Mouse (Mus musculus) right cerebral cortex, postnatal 25 days (tissue): ENCODE measurements at regions not wholly inside any gene's neighbourhood (a gene's known extent, or its start where the extent isn't known, plus 50 kb on each side); places are given as distances from the start of the nearest gene placed in this dataset.

Experiments used
- DNase-seq: peaks from one replicate; pipeline ENCODE4 v3.0.0; 2022

DNA sequence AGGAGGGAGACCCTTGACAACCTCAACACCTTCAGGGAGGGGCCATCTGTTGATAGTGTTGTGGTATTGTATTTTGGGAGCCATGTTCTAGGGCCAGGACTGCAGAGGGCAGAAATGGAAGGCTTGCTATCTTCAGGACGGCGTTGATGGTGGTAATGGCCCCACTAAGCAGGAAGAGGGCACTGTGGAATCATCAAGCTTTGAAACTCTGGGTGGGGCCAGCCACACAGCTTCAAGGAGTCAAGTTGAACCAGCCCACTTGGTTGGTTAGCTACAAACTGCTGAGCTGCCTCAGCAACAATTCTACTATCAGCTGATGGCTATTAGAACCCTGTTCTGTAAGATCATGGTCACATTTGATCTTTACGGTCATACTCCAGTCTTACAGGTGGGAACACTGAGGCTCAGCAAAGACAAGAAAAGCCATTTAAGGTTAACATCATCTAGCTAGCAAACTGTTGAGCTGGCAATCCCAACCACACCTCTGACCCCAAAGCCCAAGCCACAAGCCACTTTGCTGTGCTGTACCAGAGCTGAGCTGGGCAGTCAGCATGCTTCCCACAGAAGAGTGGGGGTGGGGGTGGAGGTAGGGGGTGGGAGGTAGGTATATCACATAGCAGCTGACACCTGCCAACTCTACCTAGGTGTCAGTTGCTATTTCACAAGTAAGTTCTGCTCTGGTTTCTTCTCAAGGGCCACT lies 203.9 kb downstream of the Uaca start:
- DNase-seq = no peak

DNA sequence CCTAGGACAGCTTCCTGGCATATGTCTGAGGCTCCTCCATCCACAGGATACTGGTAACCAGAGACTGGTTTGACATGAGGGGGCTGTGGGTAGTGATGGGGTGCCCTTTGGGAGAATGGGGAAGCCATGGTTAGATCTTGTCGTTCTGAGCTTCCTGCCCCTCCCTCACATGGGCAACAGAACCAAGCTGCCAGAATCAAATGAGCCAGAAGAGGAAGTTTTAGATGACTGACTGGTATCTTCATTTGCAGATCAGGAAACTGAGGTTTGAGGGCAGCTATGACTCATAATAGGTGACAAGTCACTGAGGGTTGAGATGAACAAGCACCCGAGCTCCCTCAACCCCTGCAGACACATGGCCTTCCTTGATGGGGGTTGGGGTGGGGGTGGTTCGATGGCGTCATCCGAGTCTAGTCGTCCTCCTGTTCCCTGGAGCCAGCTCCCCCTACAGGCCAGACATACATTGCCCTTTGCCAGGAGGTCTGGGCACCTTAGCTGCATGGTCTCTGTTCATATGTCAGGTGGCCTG lies 204.7 kb downstream of the Uaca start:
- no peak for DNase-seq

DNA sequence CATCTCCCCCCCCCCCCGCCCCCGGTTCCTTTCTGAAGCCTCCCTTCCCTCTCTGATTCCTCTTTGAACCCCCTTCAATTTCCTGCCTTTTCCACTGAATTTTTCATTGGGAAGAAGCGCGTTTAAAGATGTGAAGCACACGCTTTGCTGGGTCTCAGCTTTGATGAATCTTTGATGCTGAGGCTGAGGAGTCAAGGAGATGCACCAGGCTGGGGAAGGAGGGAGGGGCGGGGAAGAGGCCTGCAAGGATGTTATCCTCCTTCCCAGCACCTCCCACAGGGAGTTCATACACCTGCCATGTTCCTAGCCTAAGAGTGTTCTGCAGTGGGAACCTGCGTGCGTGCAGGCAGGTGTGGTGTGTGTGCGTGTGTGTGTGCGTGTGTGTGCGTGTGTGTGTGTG lies 205.9 kb downstream of the Uaca start:
- DNase-seq = no peak

DNA sequence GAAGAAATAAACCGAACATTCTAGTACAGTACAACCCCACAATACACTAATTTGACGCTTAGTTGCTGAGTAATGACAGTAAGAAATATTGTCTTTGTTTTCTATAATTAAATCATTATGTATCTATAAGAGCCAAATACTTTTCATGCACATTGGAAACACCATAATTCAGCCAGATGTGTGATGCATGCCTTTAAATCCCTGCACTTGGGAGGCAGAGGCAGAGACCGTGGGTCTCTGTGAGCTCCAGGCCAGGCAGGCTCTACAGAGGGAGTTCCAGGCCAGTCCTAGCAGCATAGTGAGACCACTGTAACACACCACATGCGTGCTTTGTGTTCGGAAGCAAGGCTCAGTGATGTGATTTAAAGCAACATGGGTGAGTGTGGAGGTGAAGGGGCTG lies 208.2 kb downstream of the Uaca start:
- no peak for DNase-seq

DNA sequence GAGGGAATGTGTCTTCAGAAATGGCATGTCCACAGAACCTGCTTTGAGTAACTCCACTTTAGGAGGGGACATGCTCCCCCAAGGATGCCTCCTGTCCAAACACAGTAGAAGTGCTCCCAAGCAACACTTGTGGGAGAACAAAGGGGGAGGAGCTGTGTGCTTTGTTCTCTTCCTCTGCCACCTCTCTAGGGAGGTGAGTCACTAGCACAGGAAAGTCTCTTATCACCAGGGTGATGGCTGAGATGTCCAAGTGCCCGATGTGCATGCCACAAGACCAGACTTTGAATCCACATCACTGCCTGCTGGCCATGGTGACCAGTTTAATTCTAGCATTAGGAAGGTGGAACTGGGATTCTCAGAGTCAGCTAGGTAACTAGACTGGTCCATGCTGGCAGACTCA lies 214.1 kb downstream of the Uaca start:
- no peak for DNase-seq

DNA sequence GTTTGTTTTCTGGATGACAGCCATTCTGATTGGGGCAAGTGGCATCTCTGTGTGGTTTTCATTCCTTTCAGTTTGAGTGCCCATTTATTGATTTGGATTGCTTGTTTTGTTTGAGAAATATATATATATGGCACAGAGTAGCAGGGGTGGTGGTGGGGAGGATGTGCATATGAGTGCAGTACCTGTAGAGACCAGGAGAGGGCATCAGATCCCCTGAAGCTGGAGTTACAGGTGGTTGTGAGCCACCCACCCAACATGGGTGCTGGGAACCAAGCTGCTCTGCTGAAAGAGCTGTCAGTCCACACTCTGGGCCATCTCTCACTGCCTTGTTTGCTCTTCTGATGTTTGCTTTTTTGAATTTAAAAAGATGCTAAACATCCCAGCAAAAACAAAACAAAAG lies 216.7 kb downstream of the Uaca start:
- no peak for DNase-seq

DNA sequence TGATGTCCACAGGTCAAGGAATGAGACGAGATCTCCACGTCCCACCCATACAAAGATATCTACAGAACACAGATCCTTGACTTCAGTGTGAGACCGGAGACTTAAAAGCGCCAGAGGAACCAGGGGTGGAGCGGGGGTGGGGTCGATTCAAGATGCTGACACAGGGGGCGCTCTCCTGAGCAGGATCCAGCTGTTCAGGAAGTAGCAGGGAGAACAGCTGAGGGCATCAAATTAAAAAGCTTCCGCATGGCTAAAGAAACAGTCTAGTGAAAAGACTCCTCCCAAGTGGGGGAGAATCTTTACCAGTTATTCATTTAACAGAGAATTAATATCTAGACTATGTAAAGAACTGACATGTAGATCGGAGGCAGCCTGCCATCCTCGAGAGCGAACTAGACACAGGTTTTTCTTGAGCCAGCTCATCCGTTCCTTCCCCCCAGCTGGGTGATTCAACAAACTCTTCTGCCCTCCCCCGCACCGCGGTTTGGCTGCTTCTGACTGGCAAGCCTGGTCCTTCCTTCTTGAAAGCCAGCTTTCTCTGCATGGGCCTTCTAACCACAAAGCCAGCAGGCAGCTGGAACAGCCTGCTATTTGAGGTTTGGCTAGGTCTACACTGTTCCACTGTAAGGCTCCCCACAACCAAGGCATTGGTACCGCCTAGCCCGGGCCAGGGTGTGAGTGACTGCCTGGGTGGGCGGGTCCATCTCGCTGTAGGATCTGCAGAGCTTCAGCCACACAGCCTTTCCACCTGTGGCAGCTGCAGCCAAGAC lies 218.6 kb downstream of the Uaca start:
- peak; percentile 82 for DNase-seq

DNA sequence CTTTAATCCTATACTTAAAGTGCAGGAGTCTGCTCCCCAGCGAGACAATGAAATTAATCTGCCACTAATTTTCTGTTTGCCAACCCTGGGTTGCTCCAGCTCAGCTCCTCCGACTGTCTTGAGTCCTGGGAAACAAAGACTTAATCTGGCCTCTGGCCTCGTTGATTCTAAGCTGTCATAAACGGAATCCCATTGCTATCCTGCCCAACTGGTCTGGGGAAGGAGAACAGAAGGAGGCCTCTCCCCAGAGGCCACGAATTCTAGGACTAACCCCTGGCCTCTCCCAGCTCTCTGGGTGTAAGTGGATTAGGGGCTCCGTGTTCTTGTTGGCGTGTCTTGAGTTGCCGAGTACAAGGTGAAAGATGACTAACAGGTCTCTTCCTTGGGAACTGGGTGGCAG lies 219.8 kb downstream of the Uaca start:
- DNase-seq = no peak

DNA sequence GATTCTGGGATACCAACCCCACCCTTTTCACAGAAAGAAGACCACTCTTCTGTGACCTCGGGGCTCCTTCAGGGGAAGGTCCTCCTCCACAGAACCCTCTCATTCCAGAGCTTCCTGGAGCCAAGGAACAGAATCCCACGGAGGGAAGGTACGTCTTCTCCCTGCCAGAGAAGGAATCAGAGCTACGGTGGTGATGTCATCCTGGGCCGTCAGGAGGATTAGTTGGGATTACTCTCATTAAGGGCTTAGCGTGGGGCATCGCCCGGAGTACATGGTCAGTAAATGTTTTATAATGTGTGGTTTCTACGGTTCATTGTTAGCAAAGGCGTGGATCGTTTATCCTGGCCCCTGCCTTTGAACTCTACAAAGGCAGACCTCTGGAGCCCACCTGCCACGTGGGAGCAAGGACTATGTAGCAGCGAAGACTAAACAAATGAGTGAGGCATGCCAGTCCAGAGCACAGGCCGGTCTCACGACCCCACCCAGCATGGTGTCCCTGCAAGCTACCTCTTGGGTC lies 221.1 kb downstream of the Uaca start:
- no peak for DNase-seq

DNA sequence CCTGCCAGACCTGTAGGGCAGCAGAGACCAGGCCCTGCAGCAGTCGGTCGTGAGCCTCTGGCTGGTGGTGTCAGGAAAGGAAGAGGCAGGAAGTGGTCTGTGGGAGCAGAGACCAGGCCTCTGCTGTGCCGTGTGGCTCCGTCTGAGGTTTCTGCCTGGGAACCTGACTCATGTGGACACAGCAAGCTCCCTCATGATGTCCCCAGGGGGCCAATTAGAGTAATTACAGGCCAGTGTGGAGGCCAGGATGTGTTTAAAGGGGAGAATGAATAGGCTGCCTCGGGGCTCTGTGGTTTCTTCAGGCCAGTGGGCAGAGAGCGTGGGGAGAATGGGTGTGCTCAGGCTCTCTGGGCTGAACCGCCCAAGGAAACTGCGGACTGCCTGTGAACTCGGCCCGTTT lies 222.3 kb downstream of the Uaca start:
- no peak for DNase-seq

DNA sequence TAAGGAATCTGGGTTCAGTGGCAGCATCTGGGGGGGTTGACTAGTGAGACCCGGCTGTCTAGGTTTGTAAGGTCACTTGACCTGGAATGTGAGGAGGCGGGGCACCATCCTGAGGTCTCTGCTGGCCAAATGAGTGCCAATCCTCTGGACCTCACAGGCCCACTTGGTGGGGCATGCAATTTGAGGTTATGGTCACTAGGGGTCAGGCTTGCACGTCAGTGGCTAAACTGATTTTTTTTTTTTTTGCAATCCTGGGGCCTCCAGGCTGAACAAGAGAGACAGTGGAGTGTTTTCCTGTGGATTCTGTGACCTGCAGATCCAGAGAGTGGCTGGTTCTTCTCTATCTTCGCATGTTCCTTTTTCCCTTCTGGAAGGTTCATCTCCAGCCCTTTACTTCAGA lies 225.6 kb downstream of the Uaca start:
- no peak for DNase-seq

DNA sequence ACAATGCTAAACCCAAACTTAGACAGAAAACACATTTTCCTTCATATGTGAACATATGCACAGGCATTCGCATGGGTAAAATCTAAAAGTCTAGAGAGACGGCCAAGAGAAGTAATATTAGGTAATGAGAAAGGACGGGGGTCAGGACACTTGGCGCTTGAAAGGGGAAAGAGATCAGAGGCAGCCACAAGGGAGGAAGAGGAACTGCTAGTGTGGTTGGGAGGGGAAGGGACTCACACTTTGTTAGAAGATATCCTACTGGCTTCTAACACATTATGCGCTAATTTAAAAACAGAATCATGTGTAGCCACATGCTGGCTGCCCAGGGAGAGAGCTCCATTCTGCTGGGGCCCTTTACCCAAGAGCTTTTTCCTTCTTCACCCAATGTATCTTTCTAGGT lies 227.5 kb downstream of the Uaca start:
- DNase-seq = no peak

DNA sequence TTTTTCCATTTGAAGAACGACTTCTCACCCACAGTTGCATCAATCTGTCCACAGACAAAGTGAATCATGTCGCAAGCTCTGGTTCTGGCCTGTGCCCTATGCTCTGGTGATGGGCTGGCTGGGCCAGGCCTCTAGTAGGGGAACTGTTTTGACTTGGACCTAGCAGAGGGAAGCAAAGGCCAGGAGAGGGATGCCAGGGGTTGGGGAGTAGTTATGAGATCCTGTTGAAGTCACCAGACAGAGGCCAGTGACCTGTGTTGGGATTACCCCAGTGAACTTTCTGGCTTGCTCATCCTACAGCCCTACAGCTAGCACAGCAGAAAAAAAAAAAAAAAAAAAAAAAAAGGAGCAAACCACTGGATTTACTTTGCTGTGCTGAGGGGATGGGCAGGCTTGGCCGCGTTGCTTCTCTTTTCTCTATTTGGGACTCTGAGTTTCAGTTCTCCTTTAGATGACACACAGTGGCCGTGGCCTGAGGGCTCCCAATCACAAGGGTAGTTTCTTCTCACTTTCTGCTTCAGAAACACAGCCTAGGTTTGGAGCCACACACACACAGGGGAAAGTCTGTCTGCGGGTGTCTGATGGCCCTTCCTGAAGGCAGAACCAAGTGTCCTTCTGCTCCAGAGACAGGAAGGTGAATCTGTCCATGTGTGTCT lies 228.2 kb downstream of the Uaca start:
- DNase-seq = no peak

DNA sequence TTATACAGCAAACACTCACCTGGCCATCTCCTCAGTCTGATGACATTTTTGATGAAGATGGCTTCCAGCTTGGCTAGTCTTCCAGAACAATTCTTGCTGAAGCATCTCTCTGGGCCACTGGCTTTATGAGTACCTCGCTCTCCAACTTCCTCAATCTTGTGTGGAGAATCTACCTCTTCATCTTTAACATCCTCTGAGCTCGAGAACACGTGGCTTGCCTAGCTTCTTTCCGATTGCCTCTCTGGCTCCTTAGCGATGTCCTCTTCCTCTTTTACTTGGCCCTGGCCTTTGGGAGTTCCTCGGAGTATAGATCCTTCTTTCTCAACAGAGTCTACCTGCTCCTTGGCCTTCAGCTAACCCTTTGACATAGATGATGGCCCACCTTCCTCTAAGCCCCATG lies 231.0 kb downstream of the Uaca start:
- DNase-seq = no peak

DNA sequence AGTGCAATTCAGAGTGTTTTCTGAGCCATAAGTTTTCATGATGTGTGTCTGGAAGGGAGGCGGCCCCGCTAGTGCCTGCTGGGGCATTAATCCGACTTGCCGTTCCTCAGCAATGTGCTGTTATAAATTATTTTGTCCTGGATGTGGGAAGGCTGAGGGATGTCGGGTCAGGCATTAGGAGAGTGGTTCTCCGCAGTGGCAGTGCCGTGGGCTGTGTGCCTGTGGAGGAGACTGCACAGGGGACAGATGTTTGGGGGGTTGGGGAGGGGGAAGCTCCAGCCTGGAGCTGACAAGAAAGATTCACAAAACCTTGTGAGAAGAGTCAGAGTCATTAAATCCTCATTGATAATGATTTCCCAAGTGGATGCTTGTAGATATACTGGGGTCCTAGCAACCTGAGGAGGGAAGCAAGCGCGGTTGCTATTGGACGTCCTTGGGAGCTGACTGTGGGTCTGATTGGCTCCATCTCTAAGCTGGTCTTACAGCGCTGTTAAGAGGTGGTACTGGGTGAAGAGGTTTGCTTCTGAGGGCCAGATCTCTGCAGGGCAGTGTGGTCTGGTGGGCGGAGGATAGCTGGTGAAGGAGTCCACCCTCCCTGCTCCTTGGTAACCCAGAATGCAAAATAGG lies 234.5 kb downstream of the Uaca start:
- no peak for DNase-seq

DNA sequence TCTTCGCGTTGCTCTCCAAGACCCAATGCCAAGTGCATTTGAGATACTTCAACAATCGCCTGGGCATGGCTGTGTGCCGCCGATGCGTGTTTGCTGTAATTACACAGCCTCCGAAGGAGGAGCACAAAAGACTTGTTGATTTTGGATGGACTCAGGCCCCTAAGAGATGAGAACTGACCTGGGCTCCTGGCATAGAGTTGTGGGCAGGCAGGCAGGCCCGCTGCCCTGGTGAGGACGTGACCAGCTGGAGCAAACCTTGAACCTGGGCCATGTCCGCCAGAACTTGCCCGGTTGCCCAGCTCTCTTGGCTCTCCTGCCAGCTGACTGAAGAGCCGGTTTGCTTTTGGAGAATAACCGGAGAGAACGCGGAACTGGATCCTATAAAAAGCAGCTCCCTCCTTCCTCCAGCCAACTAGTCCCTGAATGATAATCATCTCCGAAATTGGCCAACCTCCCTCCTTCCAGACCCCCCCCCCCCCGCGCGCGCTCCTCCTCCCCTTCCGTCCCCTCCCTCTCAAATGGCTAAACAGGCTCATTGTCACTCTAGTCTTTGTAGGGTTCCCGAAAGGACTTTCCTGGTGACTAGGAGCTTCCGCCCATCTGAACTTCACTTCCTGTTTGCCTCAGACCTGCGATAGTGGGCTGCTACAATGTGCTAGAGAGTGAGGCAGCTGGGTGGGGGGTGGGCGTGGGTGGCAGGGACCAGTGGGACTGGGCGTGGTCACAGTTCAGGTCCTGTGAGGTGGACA lies 237.5 kb downstream of the Uaca start:
- DNase-seq = peak; percentile 18

DNA sequence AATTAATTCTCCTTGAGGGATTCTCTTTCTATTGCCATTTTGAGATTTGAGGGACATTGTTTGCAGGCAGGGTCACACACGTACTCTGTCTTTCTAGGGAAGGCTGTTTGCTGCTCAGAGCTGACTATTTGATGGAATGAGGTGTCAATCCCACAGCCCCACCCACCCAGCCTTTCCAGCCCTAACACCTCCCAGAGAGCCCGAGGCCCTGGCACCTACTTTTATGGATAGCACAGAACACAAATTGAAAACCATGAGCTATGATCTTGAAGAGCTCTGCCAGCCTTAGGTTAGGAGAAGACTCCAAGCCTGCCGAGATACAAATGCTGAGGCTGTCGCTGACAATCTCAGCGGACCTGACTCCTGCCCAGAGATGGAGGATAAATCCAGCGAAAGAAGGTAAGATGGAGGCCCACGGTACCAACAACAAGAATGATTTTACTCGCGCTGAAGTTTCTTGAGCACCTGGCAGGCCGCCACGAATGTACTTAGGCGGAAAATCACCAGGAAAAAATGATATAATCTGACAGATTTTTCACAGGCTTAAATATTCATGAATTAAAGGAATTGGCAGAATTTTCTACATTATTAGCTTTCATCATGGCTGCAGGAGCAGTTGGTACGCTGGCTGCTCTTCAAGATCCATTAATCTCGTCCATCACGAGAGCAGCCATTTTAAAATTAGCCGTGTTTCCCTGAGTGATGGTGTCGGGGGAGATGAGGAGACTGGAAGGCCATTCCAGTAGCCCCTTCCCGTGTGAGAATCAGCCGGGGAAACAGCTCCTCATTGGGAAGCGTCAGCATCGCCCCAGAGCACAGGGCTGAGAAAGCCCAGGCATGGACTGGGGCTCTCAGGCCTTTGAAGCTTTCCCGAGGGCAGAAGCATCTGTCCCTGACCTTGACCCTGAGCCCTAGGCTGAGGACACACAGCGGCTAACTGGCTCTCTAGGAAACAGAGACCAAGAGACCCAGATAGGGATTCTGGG lies 238.4 kb downstream of the Uaca start:
- no peak for DNase-seq

DNA sequence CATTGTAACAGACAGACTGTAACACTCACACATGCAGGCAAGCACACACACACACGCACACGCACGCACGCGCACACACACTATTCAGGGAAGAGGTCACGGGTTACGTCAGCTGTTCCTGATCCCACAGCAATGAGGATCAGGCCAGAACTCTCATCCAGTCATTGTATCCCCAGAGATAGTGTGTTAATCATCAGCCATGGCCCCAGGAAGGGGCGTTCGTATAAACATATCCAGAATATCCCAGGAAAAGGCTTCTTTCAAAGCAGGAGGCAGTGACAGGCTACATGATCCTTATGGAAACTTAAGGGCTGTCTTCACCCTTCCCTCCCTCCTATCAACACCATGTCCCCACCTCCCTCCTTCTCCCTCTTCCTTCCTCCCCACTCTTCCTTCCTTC lies 239.3 kb downstream of the Uaca start:
- DNase-seq = no peak

DNA sequence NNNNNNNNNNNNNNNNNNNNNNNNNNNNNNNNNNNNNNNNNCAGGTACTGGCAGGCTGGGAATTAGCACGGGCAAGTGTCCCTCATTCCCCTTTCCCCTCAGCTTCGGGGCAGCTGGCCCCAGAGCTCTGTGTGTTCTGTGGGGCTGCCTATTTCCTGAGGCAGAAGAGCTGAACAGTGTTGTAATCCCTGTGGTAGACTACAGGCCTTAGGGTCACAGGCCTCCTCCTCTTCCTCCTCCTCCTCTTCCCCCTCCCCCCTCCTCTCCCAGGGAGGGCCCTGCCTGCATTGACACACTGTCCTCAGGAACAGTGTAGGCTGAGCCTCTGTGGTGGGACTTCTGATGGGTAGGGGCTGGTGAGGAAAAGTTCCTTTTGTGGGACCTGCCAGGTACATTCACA lies 247.7 kb downstream of the Uaca start:
- DNase-seq = no peak

DNA sequence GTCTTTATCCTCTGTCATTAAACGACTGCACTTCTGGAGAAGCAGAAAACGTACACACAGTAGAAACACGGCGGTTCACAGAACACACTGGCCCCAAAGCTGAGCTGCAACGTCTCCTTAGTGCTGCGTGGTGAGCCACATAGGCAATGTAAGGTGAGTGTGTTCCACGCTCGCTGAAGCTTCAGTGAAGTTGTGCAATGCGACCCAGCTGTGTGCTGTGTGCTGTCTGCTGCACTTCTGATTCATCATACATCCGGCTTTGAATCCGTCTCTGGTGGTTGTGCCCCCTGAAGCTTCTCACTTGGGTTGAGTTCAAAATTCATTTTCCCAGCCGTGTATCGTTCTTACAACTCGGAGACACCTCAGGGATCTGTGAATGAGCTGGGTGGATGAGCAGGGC lies 250.6 kb downstream of the Uaca start:
- DNase-seq = no peak

DNA sequence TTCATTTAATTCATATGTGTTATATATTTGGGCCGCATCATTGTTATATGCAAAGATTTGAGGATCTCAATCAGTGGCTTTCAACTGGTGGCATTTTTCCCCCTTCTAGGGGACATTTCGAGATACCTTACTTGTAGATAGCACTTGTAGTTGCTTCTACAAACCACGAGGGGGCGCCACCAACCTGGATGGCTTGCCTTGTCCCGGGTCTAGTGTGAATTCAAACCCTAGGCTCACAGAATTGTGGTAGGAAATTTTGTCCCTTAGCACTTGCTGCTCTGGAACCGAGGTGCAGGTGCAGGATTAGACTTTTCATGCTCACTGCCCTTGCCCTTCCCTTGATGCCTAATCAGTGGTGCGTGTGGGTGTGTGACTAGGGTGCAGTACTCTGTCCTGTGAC lies 252.2 kb downstream of the Uaca start:
- DNase-seq = peak; percentile 52
